Mouse (Mus musculus): ENCODE results near the gene Hist1h2ai. TPM values are rescaled to one million over a fixed set of nuclear protein-coding genes. Genes with fewer than 3 reads are reported as not detected.
"Not testable (repeated sequence)": the region's sequence is repeated elsewhere in the genome, so short reads cannot be mapped to it uniquely, and the experiment has no call there.

The Hist1h2ai gene
- polyA plus RNA-seq, 1 experiment from 2014 or later = 47.7 TPM

DNA sequence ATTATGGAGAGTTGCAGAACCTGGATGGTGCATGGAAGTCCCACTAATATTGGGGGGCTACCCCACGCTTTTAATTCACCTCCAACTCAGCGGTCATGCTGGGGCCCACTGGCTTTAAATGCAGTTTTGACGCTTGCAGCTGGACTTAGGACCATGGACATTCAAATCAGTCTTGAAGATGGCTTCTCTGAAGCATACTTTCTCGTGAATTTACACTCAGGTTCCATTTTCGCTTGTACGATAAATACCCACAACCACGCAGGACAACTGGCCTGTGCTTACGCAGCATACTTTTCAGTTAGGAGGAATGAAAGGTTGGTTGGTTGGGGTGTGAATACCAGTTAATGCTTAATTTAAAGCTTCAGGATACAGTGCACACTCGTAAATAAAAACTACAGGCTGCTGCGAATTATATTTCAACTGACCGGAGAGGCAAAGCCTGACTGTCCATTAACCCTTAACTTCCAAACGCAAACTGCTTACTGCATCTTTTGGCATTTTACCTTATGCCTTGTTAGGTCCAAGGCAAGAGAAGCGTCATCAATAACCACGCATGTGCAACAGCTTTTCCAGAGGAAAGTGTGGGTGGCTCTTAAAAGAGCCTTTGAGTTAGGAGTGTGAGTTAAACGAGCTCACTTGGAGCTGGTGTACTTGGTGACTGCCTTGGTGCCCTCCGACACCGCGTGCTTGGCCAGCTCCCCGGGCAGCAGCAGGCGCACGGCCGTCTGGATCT, 925 bp upstream of the Hist1h2ai start:
- ATAC-seq (replicated peaks; ENCODE audit: low FRiP score, low TSS enrichment, low read depth) = no peak
- H3K27ac ChIP-seq (ENCODE audit: low read depth) = peak overlapping the region; percentile 98
- H3K4me1 ChIP-seq (replicated peaks; ENCODE audit: control insufficient read depth, insufficient read depth, low read length) = peaks cover 18% of the 10 kb centered on the region
- H3K9me3 ChIP-seq (ENCODE audit: control insufficient read depth, low read length) = no peaks in the 10 kb centered on the region
- H3K36me3 ChIP-seq (ENCODE audit: control insufficient read depth, insufficient read depth, low read length) = no peaks in the 10 kb centered on the region
- peak overlapping the region; percentile 91 for H3K4me2 ChIP-seq (ENCODE audit: low read length)
- peak overlapping the region; percentile 50 for H3K4me3 ChIP-seq (ENCODE audit: low read depth, low read length)
- H3K27me3 ChIP-seq (replicated peaks; ENCODE audit: control insufficient read depth, insufficient read depth, low read length) = no peaks in the 10 kb centered on the region
- DNase-seq (ENCODE audit: low spot score) = peak; percentile 73
- peak overlapping the region; percentile 73 for H3K9ac ChIP-seq (ENCODE audit: low read length)
- WGBS = under 1% methylated on average over 20 of the region's 22 CpGs

DNA sequence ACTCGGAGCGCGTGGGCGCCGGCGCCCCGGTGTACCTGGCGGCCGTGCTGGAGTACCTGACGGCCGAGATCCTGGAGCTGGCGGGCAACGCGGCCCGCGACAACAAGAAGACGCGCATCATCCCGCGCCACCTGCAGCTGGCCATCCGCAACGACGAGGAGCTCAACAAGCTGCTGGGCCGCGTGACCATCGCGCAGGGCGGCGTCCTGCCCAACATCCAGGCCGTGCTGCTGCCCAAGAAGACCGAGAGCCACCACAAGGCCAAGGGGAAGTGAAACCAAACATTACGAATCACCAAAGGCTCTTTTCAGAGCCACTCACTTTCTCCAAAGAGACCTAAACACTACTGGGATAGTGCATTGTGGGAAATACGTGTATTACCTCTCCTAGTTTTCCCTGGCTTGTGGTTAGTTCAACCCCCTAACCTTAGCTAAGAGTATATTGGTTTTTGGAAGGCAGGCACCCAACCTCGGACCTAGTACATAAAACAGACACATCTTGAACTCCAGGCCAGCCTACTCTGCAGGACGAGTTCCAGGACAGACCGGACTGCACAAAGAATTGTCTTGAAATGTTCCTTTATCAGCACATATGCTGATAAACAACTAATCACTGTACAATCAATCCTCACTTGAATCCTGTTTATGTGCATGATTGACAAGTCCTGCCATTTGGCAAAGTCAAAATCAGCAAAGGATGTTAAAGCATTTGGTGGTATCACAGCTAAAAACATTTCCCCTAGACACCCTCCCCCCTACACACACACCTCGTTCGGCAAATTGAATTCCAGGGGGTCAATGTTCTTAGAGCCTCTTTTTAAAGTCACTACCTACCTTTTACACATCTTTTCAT, 544 bp downstream of the Hist1h2ai start:
- peak overlapping the region; percentile 50 for H3K4me3 ChIP-seq (ENCODE audit: low read depth, low read length)
- WGBS = 0% methylated on average over 9 of the region's 38 CpGs
- not testable (repeated sequence) for H3K36me3 ChIP-seq (ENCODE audit: control insufficient read depth, insufficient read depth, low read length); ATAC-seq (replicated peaks; ENCODE audit: low FRiP score, low TSS enrichment, low read depth); H3K9me3 ChIP-seq (ENCODE audit: control insufficient read depth, low read length); H3K27me3 ChIP-seq (replicated peaks; ENCODE audit: control insufficient read depth, insufficient read depth, low read length)
- peak overlapping the region; percentile 98 for H3K27ac ChIP-seq (ENCODE audit: low read depth)
- peak overlapping the region; percentile 82 for H3K4me2 ChIP-seq (ENCODE audit: low read length)
- DNase-seq (ENCODE audit: low spot score) = peak; percentile 78
- H3K9ac ChIP-seq (ENCODE audit: low read length) = peak overlapping the region; percentile 91
- H3K4me1 ChIP-seq (replicated peaks; ENCODE audit: control insufficient read depth, insufficient read depth, low read length) = peaks cover 24% of the 10 kb centered on the region

DNA sequence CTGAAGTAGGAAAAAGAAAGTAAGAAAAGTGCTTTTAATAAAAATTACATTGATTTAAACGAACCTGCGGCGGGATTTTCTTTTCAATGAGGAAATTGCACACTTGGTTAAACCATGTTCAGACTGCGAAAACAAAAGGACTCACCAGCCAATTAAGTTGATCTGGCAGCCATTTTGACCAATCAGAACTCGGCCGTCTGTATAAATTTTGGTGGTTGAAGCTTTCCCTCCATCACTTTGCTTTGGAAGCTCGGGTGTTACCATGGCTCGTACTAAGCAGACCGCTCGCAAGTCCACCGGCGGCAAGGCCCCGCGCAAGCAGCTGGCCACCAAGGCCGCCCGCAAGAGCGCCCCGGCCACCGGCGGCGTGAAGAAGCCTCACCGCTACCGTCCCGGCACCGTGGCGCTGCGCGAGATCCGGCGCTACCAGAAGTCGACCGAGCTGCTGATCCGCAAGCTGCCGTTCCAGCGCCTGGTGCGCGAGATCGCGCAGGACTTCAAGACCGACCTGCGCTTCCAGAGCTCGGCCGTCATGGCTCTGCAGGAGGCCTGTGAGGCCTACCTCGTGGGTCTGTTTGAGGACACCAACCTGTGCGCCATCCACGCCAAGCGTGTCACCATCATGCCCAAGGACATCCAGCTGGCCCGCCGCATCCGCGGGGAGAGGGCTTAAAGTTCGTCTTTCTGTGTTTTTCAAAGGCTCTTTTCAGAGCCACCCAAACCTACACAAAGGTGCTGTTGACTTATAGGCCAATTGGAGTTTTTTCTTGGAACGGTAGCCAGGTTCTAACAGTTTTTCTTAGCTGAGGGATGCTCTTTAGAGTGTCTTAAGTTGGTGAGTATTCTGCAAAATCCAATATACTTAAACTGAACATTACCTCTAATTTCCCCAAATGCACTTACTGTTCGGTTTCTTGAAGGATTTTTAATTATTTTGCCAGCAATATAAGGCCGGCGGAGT, 1.5 kb downstream of the Hist1h2ai start, which contains the start of gene Hist1h3h:
Gene Hist1h3h, plus strand, starts transcription at position 263 of the 961 bp plus-strand sequence.
- 1% methylated on average over 28 of the region's 56 CpGs for WGBS
- not testable (repeated sequence) for H3K9me3 ChIP-seq (ENCODE audit: control insufficient read depth, low read length); H3K27me3 ChIP-seq (replicated peaks; ENCODE audit: control insufficient read depth, insufficient read depth, low read length); H3K36me3 ChIP-seq (ENCODE audit: control insufficient read depth, insufficient read depth, low read length)
- Histone ChIP-seq H3K4me1 (replicated peaks; ENCODE audit: control insufficient read depth, insufficient read depth, low read length) (peaks cover 27% of the 10 kb centered on the region), H3K4me2 (ENCODE audit: low read length) (peak within 1 kb of the TSS; percentile 82), H3K27ac (ENCODE audit: low read depth) (peak within 1 kb of the TSS; percentile 98), H3K4me3 (ENCODE audit: low read depth, low read length) (peak within 1 kb of the TSS; percentile 50), H3K9ac (ENCODE audit: low read length) (peak within 1 kb of the TSS; percentile 91)
- ATAC-seq (replicated peaks; ENCODE audit: low FRiP score, low TSS enrichment, low read depth) (peak; percentile 38), DNase-seq (ENCODE audit: low spot score) (peak; percentile 94)

DNA sequence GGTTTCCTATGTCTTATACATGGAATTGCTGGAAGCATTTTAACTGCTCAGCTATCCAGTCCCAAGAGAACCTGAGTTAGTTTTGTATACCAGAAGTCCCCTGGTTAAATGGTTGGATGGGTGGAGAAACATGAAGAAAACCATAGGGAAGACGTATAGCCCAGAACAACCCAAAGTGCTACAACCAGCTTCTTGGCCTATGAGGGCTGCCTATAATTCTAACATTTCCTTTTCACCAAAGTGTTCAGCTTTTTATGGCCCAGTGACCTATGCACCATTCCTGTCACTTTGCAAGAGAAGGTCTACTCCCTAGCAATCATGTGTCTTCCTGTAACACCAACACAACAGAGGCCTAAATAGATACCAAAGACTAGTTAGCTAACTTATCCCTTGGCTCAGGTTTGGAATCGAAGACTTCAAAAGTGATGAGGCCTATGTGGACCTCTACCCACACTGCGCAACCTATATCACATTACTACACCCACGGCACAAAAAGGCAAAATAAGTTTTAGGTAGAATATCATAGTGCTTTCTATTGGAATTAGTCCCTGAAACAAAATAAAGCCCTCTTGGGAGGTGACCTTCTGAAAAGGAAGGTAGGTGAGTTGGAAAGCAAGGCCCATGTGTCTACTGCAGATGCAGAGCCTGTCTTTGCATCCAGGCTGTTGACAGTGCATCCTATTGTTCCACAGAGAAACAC, 2.3 kb downstream of the Hist1h2ai start:
- no peaks in the 10 kb centered on the region for H3K27me3 ChIP-seq (replicated peaks; ENCODE audit: control insufficient read depth, insufficient read depth, low read length)
- no peaks in the 10 kb centered on the region for H3K36me3 ChIP-seq (ENCODE audit: control insufficient read depth, insufficient read depth, low read length)
- H3K9ac ChIP-seq (ENCODE audit: low read length) = peak overlapping the region; percentile 86
- ATAC-seq (replicated peaks; ENCODE audit: low FRiP score, low TSS enrichment, low read depth) = no peak
- H3K4me2 ChIP-seq (ENCODE audit: low read length) = peak overlapping the region; percentile 78
- H3K27ac ChIP-seq (ENCODE audit: low read depth) = peak overlapping the region; percentile 87
- WGBS = 60% methylated on average over 4 of the region's 4 CpGs
- DNase-seq (ENCODE audit: low spot score) = peak; percentile 63
- peak overlapping the region; percentile 38 for H3K4me3 ChIP-seq (ENCODE audit: low read depth, low read length)
- peaks cover 31% of the 10 kb centered on the region for H3K4me1 ChIP-seq (replicated peaks; ENCODE audit: control insufficient read depth, insufficient read depth, low read length)
- no peaks in the 10 kb centered on the region for H3K9me3 ChIP-seq (ENCODE audit: control insufficient read depth, low read length)

DNA sequence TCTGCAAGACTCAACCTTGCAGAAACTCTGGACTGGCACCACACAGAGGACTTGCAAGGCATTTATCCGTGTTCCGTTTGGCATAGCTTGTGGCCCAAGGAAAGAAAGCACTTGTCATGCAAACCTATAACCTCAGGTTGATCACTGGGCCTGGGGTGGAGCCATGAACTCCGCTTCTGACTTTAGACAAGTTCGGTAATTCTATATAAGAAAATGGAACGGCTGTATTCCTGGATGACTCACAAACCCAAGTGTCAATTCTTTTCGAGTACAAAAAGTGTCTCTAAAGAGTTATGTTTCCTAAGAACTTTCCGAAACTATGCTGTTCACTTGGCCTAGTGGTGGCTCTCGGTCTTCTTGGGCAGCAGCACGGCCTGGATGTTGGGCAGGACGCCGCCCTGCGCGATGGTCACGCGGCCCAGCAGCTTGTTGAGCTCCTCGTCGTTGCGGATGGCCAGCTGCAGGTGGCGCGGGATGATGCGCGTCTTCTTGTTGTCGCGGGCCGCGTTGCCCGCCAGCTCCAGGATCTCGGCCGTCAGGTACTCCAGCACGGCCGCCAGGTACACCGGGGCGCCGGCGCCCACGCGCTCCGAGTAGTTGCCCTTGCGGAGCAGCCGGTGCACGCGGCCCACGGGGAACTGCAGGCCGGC, 5.0 kb downstream of the Hist1h2ai start:
- WGBS = 2% methylated on average over 21 of the region's 44 CpGs
- not testable (repeated sequence) for H3K27me3 ChIP-seq (replicated peaks; ENCODE audit: control insufficient read depth, insufficient read depth, low read length); H3K9me3 ChIP-seq (ENCODE audit: control insufficient read depth, low read length); H3K36me3 ChIP-seq (ENCODE audit: control insufficient read depth, insufficient read depth, low read length)
- peaks cover 26% of the 10 kb centered on the region for H3K4me1 ChIP-seq (replicated peaks; ENCODE audit: control insufficient read depth, insufficient read depth, low read length)
- ATAC-seq (replicated peaks; ENCODE audit: low FRiP score, low TSS enrichment, low read depth) (peak; percentile 21; the same call in 1 of the 2 replicates), DNase-seq (ENCODE audit: low spot score) (peak; percentile 72)
- peak overlapping the region; percentile 35 for H3K4me3 ChIP-seq (ENCODE audit: low read depth, low read length)
- H3K4me2 ChIP-seq (ENCODE audit: low read length) = peak overlapping the region; percentile 74
- H3K9ac ChIP-seq (ENCODE audit: low read length) = peak overlapping the region; percentile 69
- peak overlapping the region; percentile 93 for H3K27ac ChIP-seq (ENCODE audit: low read depth)

DNA sequence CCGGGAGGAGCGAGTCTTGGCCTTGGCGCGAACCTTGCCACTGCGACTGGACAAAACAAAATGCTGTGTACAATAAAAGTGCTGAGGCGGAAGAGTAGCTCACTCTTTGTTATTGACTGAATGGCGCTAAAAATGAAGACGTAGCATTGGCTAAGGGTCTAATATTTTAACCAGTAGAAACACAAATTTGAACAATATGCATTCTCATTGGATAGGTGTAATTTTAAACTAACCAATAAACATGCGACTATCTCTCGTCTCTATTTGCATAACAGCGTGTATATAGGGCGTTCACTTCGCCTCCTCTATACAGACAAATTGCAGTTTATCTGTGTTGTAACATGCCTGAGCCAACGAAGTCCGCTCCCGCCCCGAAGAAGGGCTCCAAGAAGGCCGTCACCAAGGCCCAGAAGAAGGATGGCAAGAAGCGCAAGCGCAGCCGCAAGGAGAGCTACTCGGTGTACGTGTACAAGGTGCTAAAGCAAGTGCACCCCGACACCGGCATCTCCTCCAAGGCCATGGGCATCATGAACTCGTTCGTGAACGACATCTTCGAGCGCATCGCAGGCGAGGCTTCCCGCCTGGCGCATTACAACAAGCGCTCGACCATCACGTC, 5.6 kb downstream of the Hist1h2ai start, which contains the start of gene Hist1h2bm:
Gene Hist1h2bm, plus strand, starts transcription at position 288 of the 616 bp plus-strand sequence.
- H3K9me3 ChIP-seq (ENCODE audit: control insufficient read depth, low read length); H3K36me3 ChIP-seq (ENCODE audit: control insufficient read depth, insufficient read depth, low read length); H3K27me3 ChIP-seq (replicated peaks; ENCODE audit: control insufficient read depth, insufficient read depth, low read length): not testable (repeated sequence)
- H3K9ac ChIP-seq (ENCODE audit: low read length) = peak within 1 kb of the TSS; percentile 69
- H3K4me1 ChIP-seq (replicated peaks; ENCODE audit: control insufficient read depth, insufficient read depth, low read length) = peaks cover 26% of the 10 kb centered on the region
- ATAC-seq (replicated peaks; ENCODE audit: low FRiP score, low TSS enrichment, low read depth) (peak; percentile 95), DNase-seq (ENCODE audit: low spot score) (peak; percentile 86)
- H3K27ac ChIP-seq (ENCODE audit: low read depth) = peak within 1 kb of the TSS; percentile 93
- under 1% methylated on average over 34 of the region's 37 CpGs for WGBS
- H3K4me2 ChIP-seq (ENCODE audit: low read length) = peak within 1 kb of the TSS; percentile 74
- H3K4me3 ChIP-seq (ENCODE audit: low read depth, low read length) = peak within 1 kb of the TSS; percentile 35

DNA sequence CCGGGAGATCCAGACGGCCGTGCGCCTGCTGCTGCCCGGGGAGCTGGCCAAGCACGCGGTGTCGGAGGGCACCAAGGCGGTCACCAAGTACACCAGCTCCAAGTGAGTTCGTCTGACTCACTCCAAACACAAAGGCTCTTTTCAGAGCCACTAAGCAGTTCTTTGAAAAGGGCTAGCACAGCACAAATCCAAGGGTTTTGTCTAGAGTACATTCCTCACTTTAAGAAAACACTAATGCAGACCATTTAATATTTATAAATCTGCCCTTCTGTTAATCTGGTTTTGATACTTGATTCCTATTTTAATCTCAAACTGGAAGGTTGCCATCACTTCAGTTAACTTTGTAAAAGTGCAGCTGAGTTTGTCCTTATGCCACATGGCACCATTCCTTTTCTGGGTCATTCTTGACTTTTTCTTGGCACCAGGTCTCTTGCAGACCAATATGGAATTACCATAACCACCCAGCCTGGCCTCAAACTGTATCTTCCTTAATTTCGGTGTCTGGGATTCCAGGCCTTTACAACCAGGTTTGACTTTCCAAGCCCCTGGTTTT, 6.2 kb downstream of the Hist1h2ai start:
- peak overlapping the region; percentile 74 for H3K4me2 ChIP-seq (ENCODE audit: low read length)
- peaks cover 26% of the 10 kb centered on the region for H3K4me1 ChIP-seq (replicated peaks; ENCODE audit: control insufficient read depth, insufficient read depth, low read length)
- DNase-seq (ENCODE audit: low spot score) (no peak), ATAC-seq (replicated peaks; ENCODE audit: low FRiP score, low TSS enrichment, low read depth) (0 out of 2 replicates have a peak, but pooled peaks have one; percentile 9)
- no peaks in the 10 kb centered on the region for H3K9me3 ChIP-seq (ENCODE audit: control insufficient read depth, low read length)
- peak overlapping the region; percentile 93 for H3K27ac ChIP-seq (ENCODE audit: low read depth)
- no peaks in the 10 kb centered on the region for H3K36me3 ChIP-seq (ENCODE audit: control insufficient read depth, insufficient read depth, low read length)
- WGBS = 7% methylated on average over 6 of the region's 11 CpGs
- H3K4me3 ChIP-seq (ENCODE audit: low read depth, low read length) = peak overlapping the region; percentile 33
- H3K9ac ChIP-seq (ENCODE audit: low read length) = peak overlapping the region; percentile 64
- H3K27me3 ChIP-seq (replicated peaks; ENCODE audit: control insufficient read depth, insufficient read depth, low read length) = no peaks in the 10 kb centered on the region

Data from intestine, embryonic 14.5 days (tissue).